Mouse (Mus musculus): Measurements from ENCODE around the gene Tox2. TPM values are rescaled to one million over a fixed set of nuclear protein-coding genes. Genes with fewer than 3 reads are reported as not detected.

Tox2 gene
- polyA plus RNA-seq, 1 experiment from 2014 or later = 16.3 TPM

DNA sequence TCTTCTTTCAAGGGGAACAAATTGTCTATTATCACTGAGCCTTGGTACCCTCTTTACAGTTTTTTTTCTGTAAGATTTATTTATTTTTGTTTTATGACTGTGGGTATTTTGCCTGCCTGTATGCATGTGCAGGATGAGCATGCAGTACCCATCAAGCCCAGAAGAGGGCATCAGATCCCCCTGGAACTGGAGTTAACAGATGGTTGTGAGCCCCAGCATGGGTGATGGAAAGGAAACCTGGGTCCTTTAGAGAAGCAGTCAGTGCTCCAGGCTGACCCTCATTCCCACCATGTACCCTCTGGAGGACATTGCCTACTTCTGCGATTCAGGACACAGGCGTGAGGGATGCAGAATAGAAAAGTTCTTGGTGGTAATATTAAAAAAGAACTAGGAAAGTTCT lies 4.4 kb downstream of the Tox2 start:
- no peak for DNase-seq (ENCODE audit: low spot score)
- no peak overlapping the region for H3K4me3 ChIP-seq
- peaks cover 36% of the 10 kb centered on the region for H3K4me1 ChIP-seq
- no peak overlapping the region for H3K27ac ChIP-seq (replicated peaks)
- peaks cover 3% of the 10 kb centered on the region; the same call in 1 of the 2 replicates for H3K9me3 ChIP-seq
- 97% methylated on average over 2 of the region's 2 CpGs for WGBS
- H3K27me3 ChIP-seq (replicated peaks; ENCODE audit: low read depth, poor library complexity, severe bottlenecking) = peaks cover 48% of the 10 kb centered on the region
- H3K36me3 ChIP-seq (replicated peaks) = peaks cover 6% of the 10 kb centered on the region

GRCm38 (mm10) chr2:163209139-163209538 lies 6.2 kb downstream of the Tox2 start:
- no peak for DNase-seq (ENCODE audit: low spot score)
- no peak overlapping the region for H3K4me3 ChIP-seq
- H3K27ac ChIP-seq (replicated peaks) = no peak overlapping the region; the same call in 1 of the 2 replicates
- peaks cover 30% of the 10 kb centered on the region for H3K27me3 ChIP-seq (replicated peaks; ENCODE audit: low read depth, poor library complexity, severe bottlenecking)
- H3K9me3 ChIP-seq = peaks cover 3% of the 10 kb centered on the region; the same call in 1 of the 2 replicates
- peaks cover 6% of the 10 kb centered on the region for H3K36me3 ChIP-seq (replicated peaks)
- H3K4me1 ChIP-seq = peaks cover 18% of the 10 kb centered on the region
- 87% methylated on average over 8 of the region's 8 CpGs for WGBS

DNA sequence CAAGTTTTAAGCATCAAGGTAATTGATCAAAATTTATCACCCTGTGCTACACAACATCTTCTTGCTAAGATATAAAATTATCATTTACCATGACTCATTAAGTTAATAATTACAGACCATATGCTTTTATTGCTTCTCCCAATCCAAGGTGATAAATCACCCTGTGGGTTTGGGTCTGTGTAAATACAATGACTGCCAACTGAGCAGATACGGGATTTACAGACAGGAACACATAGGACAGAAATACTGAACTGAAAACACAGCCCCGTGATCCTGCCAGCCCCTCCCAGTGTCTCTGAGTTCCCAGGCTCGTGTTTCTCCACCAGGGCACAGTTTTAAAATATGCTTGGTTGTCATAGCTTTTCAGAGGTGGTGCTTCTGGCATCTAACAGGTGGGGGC lies 10.2 kb downstream of the Tox2 start:
- DNase-seq (ENCODE audit: low spot score) = no peak
- 60% methylated on average over 3 of the region's 3 CpGs for WGBS
- H3K27me3 ChIP-seq (replicated peaks; ENCODE audit: low read depth, poor library complexity, severe bottlenecking) = no peaks in the 10 kb centered on the region; the same call in 1 of the 2 replicates

DNA sequence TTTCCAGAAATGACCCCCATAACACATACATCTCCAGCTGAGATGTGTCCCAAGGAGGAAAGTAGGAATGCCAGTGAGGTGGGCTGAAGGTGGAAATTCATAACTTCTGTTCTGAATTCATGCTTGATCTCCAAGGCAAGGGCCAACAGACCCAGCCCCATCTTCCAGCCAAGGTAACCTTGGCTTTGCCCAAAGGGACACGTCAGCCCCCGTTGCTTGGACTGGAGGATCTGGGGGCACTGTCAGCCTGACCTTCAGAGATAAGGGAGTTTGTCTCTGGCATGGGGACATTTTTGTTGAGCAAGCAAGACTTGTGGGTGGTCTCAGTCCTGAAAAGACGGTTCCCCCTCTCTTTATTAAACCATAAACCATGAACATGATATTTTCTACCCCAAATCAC lies 15.2 kb downstream of the Tox2 start:
- H3K9me3 ChIP-seq = no peaks in the 10 kb centered on the region
- 84% methylated on average over 3 of the region's 3 CpGs for WGBS
- no peak overlapping the region for H3K27ac ChIP-seq (replicated peaks)
- no peaks in the 10 kb centered on the region for H3K36me3 ChIP-seq (replicated peaks)
- peaks cover 12% of the 10 kb centered on the region for H3K4me1 ChIP-seq
- DNase-seq (ENCODE audit: low spot score) = no peak
- H3K4me3 ChIP-seq = no peak overlapping the region
- no peaks in the 10 kb centered on the region for H3K27me3 ChIP-seq (replicated peaks; ENCODE audit: low read depth, poor library complexity, severe bottlenecking)

More for the DNA sequence above, 10.2 kb downstream of the Tox2 start:
- no peaks in the 10 kb centered on the region for H3K9me3 ChIP-seq
- H3K4me3 ChIP-seq = no peak overlapping the region
- peaks cover 6% of the 10 kb centered on the region for H3K36me3 ChIP-seq (replicated peaks)
- H3K27ac ChIP-seq (replicated peaks) = no peak overlapping the region
- H3K4me1 ChIP-seq = no peaks in the 10 kb centered on the region

GRCm38 (mm10) chr2:163218571-163218970 lies 15.6 kb downstream of the Tox2 start:
- Histone ChIP-seq H3K27ac (replicated peaks) (no peak overlapping the region), H3K27me3 (replicated peaks; ENCODE audit: low read depth, poor library complexity, severe bottlenecking) (no peaks in the 10 kb centered on the region), H3K9me3 (no peaks in the 10 kb centered on the region), H3K36me3 (replicated peaks) (no peaks in the 10 kb centered on the region), H3K4me1 (peaks cover 13% of the 10 kb centered on the region), H3K4me3 (no peak overlapping the region)
- WGBS = 77% methylated on average over 7 of the region's 7 CpGs
- peak; percentile 28 for DNase-seq (ENCODE audit: low spot score)

GRCm38 (mm10) chr2:163219447-163219846 lies 16.5 kb downstream of the Tox2 start:
- H3K9me3 ChIP-seq = no peaks in the 10 kb centered on the region
- H3K36me3 ChIP-seq (replicated peaks) = no peaks in the 10 kb centered on the region
- H3K4me1 ChIP-seq = peaks cover 14% of the 10 kb centered on the region
- DNase-seq (ENCODE audit: low spot score) = no peak
- H3K4me3 ChIP-seq = no peak overlapping the region
- no peak overlapping the region for H3K27ac ChIP-seq (replicated peaks)
- H3K27me3 ChIP-seq (replicated peaks; ENCODE audit: low read depth, poor library complexity, severe bottlenecking) = no peaks in the 10 kb centered on the region
- 73% methylated on average over 5 of the region's 5 CpGs for WGBS

DNA sequence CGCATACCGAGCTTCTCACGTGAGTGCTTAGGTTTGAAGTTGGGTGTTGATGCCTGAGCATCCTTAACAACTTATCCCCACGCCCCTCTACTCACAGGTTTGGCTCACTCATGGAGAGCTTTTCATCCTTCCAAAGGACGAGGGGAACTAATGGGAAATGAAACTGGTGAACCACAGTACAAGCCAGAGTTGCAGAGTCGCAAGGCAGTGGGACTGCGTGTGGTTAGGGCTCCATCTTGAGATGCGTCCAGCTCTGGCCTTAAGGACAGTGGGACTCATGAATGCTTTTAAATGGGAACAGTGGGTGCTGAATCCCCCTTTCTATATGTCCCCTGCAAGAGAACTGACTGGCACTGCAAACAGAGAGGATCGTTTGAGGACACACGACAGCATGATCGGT lies 17.8 kb downstream of the Tox2 start:
- Histone ChIP-seq H3K4me1 (peaks cover 25% of the 10 kb centered on the region), H3K36me3 (replicated peaks) (no peaks in the 10 kb centered on the region), H3K9me3 (no peaks in the 10 kb centered on the region), H3K4me3 (no peak overlapping the region), H3K27ac (replicated peaks) (no peak overlapping the region), H3K27me3 (replicated peaks; ENCODE audit: low read depth, poor library complexity, severe bottlenecking) (no peaks in the 10 kb centered on the region)
- WGBS = 91% methylated on average over 11 of the region's 11 CpGs
- DNase-seq (ENCODE audit: low spot score) = no peak

DNA sequence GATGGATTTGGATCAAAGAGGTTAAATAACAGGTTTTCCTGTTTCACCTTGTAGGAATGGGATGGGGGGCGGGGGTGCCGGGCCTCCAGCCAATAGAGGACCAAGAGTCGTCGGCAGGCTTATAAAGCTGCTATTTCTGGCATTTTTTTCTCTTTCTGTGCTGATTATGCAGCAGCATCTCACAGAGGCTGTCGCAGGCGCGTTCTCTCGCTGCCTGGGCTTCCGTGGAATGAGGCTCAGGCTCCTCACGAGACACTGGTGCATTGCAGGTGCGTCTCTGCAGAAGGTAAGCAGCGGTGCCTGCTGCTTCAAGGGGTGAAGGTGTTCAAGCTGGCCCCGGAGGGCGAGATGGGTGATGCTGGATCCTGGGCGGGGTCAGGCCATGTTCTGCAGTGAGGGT lies 22.4 kb downstream of the Tox2 start:
- Histone ChIP-seq H3K4me1 (peaks cover 33% of the 10 kb centered on the region), H3K36me3 (replicated peaks) (no peaks in the 10 kb centered on the region), H3K9me3 (no peaks in the 10 kb centered on the region), H3K27ac (replicated peaks) (no peak overlapping the region), H3K4me3 (no peak overlapping the region), H3K27me3 (replicated peaks; ENCODE audit: low read depth, poor library complexity, severe bottlenecking) (no peaks in the 10 kb centered on the region)
- DNase-seq (ENCODE audit: low spot score) = no peak
- WGBS = 84% methylated on average over 15 of the region's 15 CpGs

- no peak overlapping the region for H3K27ac ChIP-seq (replicated peaks)
- peaks cover 48% of the 10 kb centered on the region for H3K4me1 ChIP-seq
- 70% methylated on average over 9 of the region's 9 CpGs for WGBS
- no peak overlapping the region for H3K4me3 ChIP-seq
- DNase-seq (ENCODE audit: low spot score) = no peak
- no peaks in the 10 kb centered on the region for H3K27me3 ChIP-seq (replicated peaks; ENCODE audit: low read depth, poor library complexity, severe bottlenecking)
- no peaks in the 10 kb centered on the region for H3K9me3 ChIP-seq
- H3K36me3 ChIP-seq (replicated peaks) = no peaks in the 10 kb centered on the region
These were observed 26.1 kb downstream of the Tox2 start for GRCm38 (mm10) chr2:163229050-163229449.

GRCm38 (mm10) chr2:163231781-163232534 lies 29.0 kb downstream of the Tox2 start:
- 83% methylated on average over 13 of the region's 13 CpGs for WGBS
- Histone ChIP-seq H3K4me1 (peaks cover 35% of the 10 kb centered on the region), H3K27ac (replicated peaks) (no peak overlapping the region)

GRCm38 (mm10) chr2:163233666-163234065 lies 30.7 kb downstream of the Tox2 start:
- Histone ChIP-seq H3K27me3 (replicated peaks; ENCODE audit: low read depth, poor library complexity, severe bottlenecking) (no peaks in the 10 kb centered on the region), H3K27ac (replicated peaks) (no peak overlapping the region), H3K4me1 (peaks cover 41% of the 10 kb centered on the region), H3K4me3 (no peak overlapping the region), H3K9me3 (no peaks in the 10 kb centered on the region), H3K36me3 (replicated peaks) (no peaks in the 10 kb centered on the region)
- 80% methylated on average over 9 of the region's 9 CpGs for WGBS
- no peak for DNase-seq (ENCODE audit: low spot score)

More at GRCm38 (mm10) chr2:163231781-163232534, 29.0 kb downstream of the Tox2 start:
- no peaks in the 10 kb centered on the region for H3K36me3 ChIP-seq (replicated peaks)
- DNase-seq (ENCODE audit: low spot score) = no peak
- H3K27me3 ChIP-seq (replicated peaks; ENCODE audit: low read depth, poor library complexity, severe bottlenecking) = no peaks in the 10 kb centered on the region
- H3K9me3 ChIP-seq = no peaks in the 10 kb centered on the region
- no peak overlapping the region for H3K4me3 ChIP-seq

GRCm38 (mm10) chr2:163236057-163236456 lies 33.1 kb downstream of the Tox2 start:
- H3K4me1 ChIP-seq = peaks cover 47% of the 10 kb centered on the region
- no peak overlapping the region for H3K4me3 ChIP-seq
- no peaks in the 10 kb centered on the region for H3K9me3 ChIP-seq
- H3K27ac ChIP-seq (replicated peaks) = no peak overlapping the region
- no peaks in the 10 kb centered on the region for H3K27me3 ChIP-seq (replicated peaks; ENCODE audit: low read depth, poor library complexity, severe bottlenecking)
- peak; percentile 19 for DNase-seq (ENCODE audit: low spot score)
- no peaks in the 10 kb centered on the region for H3K36me3 ChIP-seq (replicated peaks)
- 58% methylated on average over 7 of the region's 7 CpGs for WGBS

DNA sequence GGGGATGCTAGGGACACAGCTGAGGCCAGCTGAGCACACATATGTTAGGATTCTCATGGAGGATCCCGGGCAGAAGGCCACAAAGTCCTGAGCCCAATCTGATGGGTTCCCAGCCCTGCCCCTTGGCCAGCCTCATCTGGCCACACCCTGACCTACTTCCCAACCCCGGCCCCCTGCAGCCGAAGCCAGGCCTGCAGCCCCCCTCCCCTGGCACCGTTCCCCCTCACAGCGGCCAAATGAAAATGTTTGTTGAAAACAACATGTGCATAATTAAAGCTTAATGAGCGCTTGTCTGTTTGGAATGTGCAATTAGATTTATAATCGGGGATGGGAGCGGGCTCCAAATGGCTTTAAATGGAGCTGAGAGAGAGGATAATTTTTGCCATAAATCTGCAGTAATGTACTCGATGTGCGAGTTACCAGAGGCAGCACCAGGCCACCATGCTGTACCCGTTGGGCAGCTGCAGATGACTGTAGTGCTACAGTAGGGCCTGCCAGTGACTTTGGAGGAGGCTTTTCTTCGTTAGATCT lies 35.1 kb downstream of the Tox2 start:
- no peaks in the 10 kb centered on the region for H3K36me3 ChIP-seq (replicated peaks)
- no peaks in the 10 kb centered on the region for H3K9me3 ChIP-seq
- peaks cover 47% of the 10 kb centered on the region for H3K4me1 ChIP-seq
- 86% methylated on average over 12 of the region's 12 CpGs for WGBS
- no peak overlapping the region for H3K27ac ChIP-seq (replicated peaks)
- no peak overlapping the region for H3K4me3 ChIP-seq
- no peak for DNase-seq (ENCODE audit: low spot score)
- no peaks in the 10 kb centered on the region for H3K27me3 ChIP-seq (replicated peaks; ENCODE audit: low read depth, poor library complexity, severe bottlenecking)

Measured in embryonic facial prominence, embryonic 10.5 days (tissue).